Mouse (Mus musculus): ENCODE results near the gene Mlec. TPM values are rescaled to one million over a fixed set of nuclear protein-coding genes. Genes with fewer than 3 reads are reported as not detected.

Gene Mlec
- polyA plus RNA-seq, 1 experiment from 2014 or later: 76.6 TPM

Other genes with a start within 250 kb of the Mlec start
- 0.67 and 0.73 TPM in 2 replicates for gene Oasl1, start 234.9 kb downstream of the Mlec start, polyA plus RNA-seq (2016; fragmentation: Nextera tagmentation; extraction: Ambion mirVana)
- gene 2210016L21Rik, start 216.0 kb downstream of the Mlec start, polyA plus RNA-seq (2016; fragmentation: Nextera tagmentation; extraction: Ambion mirVana): 65.0 and 67.4 TPM in 2 replicates
- gene Hnf1a, start 187.1 kb downstream of the Mlec start, polyA plus RNA-seq (2016; fragmentation: Nextera tagmentation; extraction: Ambion mirVana): not detected in 2 replicates
- 17.3 and 36.9 TPM in 2 replicates for gene Sppl3, start 147.0 kb downstream of the Mlec start, polyA plus RNA-seq (2016; fragmentation: Nextera tagmentation; extraction: Ambion mirVana)
- gene Gm10401, start 59.9 kb downstream of the Mlec start, polyA plus RNA-seq (2016; fragmentation: Nextera tagmentation; extraction: Ambion mirVana): 36.3 and 38.8 TPM in 2 replicates
- gene Acads, start 38.8 kb downstream of the Mlec start, polyA plus RNA-seq (2016; fragmentation: Nextera tagmentation; extraction: Ambion mirVana): 65.2 and 69.5 TPM in 2 replicates
- 61.7 and 62.6 TPM in 2 replicates for gene Unc119b, start 23.2 kb downstream of the Mlec start, polyA plus RNA-seq (2016; fragmentation: Nextera tagmentation; extraction: Ambion mirVana)
- 1.1 and 1.3 TPM in 2 replicates for gene Cabp1, start 36.2 kb upstream of the Mlec start, polyA plus RNA-seq (2016; fragmentation: Nextera tagmentation; extraction: Ambion mirVana)
- gene Pop5, start 77.7 kb upstream of the Mlec start, polyA plus RNA-seq (2016; fragmentation: Nextera tagmentation; extraction: Ambion mirVana): 93.9 and 104 TPM in 2 replicates
- 174 and 184 TPM in 2 replicates for gene Rnf10, start 114.7 kb upstream of the Mlec start, polyA plus RNA-seq (2016; fragmentation: Nextera tagmentation; extraction: Ambion mirVana)
- 39.0 and 44.0 TPM in 2 replicates for gene Coq5, start 121.5 kb upstream of the Mlec start, polyA plus RNA-seq (2016; fragmentation: Nextera tagmentation; extraction: Ambion mirVana)
- gene Dynll1, start 142.8 kb upstream of the Mlec start, polyA plus RNA-seq (2016; fragmentation: Nextera tagmentation; extraction: Ambion mirVana): 1,818 and 1,898 TPM in 2 replicates
- gene Srsf9, start 169.0 kb upstream of the Mlec start, polyA plus RNA-seq (2016; fragmentation: Nextera tagmentation; extraction: Ambion mirVana): 444 and 480 TPM in 2 replicates
- gene Gatc, start 183.0 kb upstream of the Mlec start, polyA plus RNA-seq (2016; fragmentation: Nextera tagmentation; extraction: Ambion mirVana): 27.3 and 30.6 TPM in 2 replicates
- gene Triap1, start 183.0 kb upstream of the Mlec start, polyA plus RNA-seq (2016; fragmentation: Nextera tagmentation; extraction: Ambion mirVana): 65.4 and 67.0 TPM in 2 replicates
- 668 and 680 TPM in 2 replicates for gene Cox6a1, start 190.8 kb upstream of the Mlec start, polyA plus RNA-seq (2016; fragmentation: Nextera tagmentation; extraction: Ambion mirVana)

Measured in limb, embryonic 12.5 days (tissue).